Mouse (Mus musculus) adrenal gland, postnatal 14 days (tissue): ENCODE results near the gene Alg5. TPM values are rescaled to one million over a fixed set of nuclear protein-coding genes. Genes with fewer than 3 reads are reported as not detected.
"Not testable (repeated sequence)": the region's sequence is repeated elsewhere in the genome, so short reads cannot be mapped to it uniquely, and the experiment has no call there.

ENCODE experiments used
- DNase-seq: peaks from one replicate; pipeline ENCODE4 v3.0.0; 2021; ENCODE audit warnings: mixed read lengths
- total RNA-seq: library from RNA; stranded (reverse); gene quantifications from 2 replicates; pipeline ENCODE4 v1.2.3, GENCODE M21; 2021

Gene Alg5
- total RNA-seq, 1 experiment from 2014 or later, result 34.0 TPM

GRCm38 (mm10) chr3:54736101-54736927, 975 bp downstream of the Alg5 start:
- DNase-seq, result peak; percentile 35

- no peak for DNase-seq
Observed at GRCm38 (mm10) chr3:54737317-54737716, 2.0 kb downstream of the Alg5 start.

- no peak for DNase-seq
Observed at GRCm38 (mm10) chr3:54741965-54742364, 6.6 kb downstream of the Alg5 start.

DNA sequence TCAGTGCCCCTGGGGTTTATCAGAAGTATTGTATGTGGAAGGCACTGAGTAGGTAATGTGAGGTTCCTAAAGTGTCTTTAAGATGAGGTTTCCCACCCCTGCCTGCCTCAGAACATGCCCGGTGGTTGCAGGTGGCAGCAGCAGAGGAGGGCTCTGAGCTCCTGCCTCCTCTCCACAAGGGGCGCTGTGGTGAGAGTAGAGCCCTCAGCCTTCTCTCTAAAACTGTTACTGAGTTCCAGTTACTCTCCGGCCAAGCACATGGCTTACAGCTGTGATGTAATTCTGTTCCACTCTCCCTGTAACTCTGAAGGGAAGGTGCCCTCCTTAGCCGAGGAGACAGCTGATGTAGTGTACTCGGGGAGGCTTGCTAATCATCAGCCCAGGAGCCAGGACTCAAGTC, 10.5 kb downstream of the Alg5 start:
- peak; percentile 68 for DNase-seq

GRCm38 (mm10) chr3:54753411-54753810, 18.1 kb downstream of the Alg5 start:
- no peak for DNase-seq

DNA sequence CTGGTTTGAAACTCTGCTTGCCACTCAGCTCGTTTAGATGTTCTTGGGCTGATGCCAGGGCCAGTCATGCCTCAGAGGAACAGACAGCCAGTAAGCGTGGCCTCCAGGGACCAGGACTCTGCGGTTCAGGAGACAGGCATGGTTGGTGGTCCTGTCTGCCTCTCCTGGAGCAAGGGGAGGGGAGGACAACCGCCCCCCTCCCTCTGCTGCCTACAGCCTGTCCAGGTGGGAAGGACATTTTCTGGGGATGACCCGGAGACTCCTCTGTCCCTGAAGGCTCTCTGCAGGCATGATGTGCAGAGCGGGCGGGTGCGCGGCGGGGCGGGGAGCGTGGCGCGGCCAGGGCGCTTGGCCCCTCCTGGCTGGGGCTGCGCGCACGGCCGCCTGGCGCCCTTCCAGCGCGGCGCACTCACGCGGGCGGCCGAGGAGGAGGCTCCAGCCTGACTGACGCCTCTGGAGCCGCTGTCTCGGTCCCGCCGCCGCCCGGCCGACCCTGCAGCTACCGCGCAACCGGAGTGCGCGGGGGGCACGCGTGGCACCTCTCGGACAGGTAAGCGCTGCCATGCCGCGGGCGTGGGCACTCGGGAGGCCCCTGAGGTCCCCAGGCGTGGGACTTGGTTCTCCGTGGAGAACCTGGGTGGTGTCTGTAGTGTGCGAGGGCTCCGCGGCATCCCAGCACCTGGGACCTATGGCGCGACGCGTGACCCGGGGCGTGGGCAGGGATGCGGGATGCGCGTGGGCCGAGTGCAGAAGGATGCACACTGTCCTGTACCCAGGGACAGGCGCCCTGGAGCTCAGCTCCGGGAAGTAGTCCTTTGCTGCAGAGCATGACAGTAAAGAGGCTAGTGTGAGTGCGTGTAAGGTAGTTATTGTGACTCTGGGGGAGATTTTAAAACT, 20.1 kb downstream of the Alg5 start, which contains the start of gene Smad9:
TSS of gene Smad9 (plus strand) at position 438 of the 897 bp plus-strand sequence.
- peak; percentile 90 for DNase-seq

GRCm38 (mm10) chr3:54756058-54756457, 20.7 kb downstream of the Alg5 start:
- peak; percentile 77 for DNase-seq

DNA sequence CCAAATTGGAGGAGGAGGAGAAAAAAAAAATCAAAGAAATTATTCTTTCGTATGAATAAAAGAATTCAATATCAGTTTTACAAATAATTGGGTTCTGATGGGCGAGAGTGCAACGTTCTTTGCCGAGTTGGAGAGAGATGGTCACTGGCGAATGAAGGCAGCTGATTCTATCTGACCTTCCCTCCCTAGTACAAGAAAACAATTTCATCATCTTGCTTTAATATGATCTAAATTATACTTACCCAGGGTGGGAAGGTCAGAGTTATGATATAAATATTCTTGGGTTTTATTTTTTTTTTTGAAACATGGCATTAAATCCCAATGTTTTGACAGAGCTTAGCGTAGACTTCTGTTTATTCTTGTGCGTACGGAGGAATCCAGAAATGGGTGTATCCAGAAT, 22.1 kb downstream of the Alg5 start:
- no peak for DNase-seq

DNA sequence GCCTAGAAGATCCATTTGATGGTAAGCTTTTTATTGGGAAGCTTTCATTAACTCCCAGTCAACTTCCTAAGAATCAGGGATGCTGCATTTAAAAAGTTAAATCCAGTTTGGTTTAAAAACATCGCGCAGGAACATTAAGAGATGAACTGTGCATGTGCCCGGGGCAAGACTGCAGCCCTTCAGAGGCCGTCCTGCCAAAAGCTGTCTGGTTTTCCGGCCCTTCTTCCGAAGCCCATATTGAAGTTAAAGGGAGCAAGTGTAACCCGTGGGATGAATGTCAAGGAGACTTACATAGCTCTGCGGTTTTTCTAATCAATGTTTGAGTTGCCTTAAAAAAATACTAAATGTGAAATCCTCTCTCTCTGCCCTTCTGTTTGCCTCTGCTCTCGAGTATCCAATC, 23.9 kb downstream of the Alg5 start:
- no peak for DNase-seq

GRCm38 (mm10) chr3:54760321-54761115, 25.2 kb downstream of the Alg5 start:
- peak; percentile 19 for DNase-seq

- no peak for DNase-seq
Observed at GRCm38 (mm10) chr3:54761258-54761657, 25.9 kb downstream of the Alg5 start.

DNA sequence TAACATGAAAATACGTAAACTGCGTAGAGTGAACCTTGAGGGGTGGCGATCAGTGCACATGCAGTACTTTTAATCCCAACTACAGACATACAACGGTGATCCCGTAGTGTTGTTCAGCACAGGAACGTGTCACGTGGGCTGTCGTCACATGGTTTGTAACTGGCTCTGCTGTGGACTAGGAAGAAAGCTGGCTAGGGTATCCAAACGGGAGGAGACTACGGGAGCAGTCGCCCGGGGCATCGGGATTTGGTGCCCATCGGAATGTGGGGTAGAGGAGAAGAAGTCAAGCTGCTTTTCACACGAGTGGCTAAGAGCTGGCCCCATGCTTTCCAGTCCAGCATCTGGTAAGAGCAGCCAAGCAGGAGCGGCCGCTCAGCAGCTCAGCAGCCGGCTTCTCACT, 29.1 kb downstream of the Alg5 start:
- DNase-seq, result peak; percentile 22

DNA sequence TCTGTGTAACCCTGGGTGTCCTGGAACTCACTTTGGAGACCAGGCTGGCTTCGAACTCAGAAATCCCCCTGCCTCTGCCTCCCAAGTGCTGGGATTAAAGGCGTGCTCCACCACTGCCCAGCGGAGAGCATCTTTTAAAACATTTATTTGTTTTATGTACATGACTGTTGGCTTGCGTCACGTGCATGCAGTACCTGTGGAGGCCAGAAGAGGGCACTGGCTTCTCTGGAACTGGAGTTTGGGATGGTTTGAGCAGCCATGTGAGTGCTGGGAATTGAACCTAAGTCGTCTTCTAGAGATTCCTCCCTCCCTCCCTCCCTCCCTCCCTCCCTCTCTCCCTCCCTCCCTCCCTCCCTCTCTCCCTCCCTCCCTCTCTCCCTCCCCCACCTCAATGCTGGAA, 30.2 kb downstream of the Alg5 start:
- DNase-seq, result not testable (repeated sequence)

DNA sequence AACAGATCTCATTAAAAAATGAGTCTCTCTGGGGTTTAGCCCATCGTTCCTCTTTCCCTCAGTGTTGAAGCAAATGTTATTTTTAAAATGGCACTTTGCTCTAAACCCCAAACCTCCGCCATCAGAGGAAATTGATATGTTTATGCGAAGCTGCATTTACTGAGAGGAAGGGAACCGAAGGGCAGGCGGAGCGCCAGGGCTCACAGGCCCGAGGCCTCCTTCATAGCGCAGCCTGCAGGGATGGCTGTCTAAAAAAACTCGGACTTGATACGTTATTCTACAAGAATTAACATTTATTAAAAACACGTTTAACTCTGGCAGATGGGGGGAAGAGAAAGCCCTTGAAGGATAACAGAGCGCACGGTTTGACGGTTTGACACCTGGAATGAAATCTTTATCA, 30.7 kb downstream of the Alg5 start:
- no peak for DNase-seq

DNA sequence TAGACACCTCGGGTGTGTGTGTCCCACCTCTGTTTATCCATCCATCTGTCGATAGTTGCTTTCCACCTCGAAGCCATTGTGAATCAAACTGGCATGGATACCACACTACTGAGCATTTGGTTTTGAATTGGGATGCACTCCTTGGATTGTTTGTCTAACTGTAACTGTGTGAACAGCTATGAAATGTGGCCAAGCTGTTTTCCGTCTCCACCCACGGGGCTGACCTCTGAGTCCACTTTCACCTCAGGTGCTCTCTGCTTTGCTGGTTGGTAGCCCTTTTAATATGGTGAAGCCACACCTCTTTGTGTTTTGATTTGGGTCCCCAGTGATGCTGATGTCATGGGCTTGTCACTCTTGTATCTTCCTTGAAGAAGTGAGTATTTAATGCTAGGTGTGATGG, 31.5 kb downstream of the Alg5 start:
- no peak for DNase-seq

GRCm38 (mm10) chr3:54768592-54768991, 33.3 kb downstream of the Alg5 start:
- DNase-seq, result no peak

DNA sequence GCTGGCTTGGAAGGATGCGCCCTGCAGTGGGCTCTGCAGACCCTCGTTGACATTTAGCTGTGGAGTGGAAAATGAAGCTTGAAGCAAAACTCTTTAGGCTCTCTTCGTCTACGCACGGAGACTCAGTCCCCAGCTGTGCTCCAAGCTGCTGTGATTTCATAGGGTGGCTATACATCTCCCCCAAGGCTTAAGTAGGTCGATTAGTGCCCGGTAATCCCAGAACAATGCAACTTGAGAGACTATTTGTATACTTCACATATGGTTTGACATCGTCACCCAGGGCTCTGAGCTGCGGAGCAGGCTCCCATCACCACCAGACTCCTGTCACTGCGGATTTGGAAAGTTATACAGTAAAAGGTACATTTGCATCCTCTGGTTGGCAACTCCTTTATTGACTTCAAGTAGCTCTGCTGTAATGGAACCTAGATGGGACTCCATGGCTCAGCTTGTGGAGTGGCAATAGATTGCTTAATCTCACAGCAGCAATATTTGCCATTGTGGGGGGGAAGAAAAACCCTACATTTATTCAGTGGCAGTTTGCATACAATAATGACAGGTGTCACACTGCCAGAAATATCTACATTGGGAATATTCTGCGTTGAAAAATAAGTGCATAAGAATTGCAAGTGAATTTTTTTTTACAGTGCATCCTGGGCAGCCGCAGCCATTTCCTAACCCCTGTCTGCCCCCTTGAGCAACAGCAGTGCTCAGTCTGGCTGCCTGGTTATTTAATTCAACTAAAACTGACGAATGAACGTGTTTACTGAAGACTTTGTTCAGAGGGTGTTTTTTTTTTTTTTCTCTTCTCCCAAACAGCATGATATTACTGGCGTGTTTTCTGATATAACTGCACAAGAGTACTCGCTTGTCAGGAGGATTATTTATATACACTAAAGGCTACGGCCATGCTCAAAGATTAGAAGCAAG, 34.3 kb downstream of the Alg5 start:
- DNase-seq, result no peak

DNA sequence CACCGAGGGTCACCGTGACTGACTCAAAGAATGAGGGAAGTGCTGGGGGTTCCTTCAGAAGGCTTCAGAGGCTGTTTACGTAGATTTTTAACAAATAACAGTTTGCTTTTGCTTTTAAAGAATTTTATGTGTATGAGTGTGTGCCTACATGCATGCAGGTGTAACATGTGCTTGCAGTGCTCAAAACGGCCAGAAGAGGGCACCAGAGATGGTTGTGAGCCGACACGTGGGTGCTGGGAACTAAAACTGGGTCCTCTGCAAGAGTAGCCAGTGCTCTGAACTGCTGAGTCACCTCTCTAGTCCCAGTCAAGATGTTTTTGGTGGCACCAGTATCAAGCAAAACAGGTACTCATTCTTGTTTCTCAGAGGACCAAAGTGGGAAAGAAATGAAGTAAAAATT, 38.3 kb downstream of the Alg5 start:
- DNase-seq, result no peak

- no peak for DNase-seq
Observed at GRCm38 (mm10) chr3:54775989-54776631, 40.8 kb downstream of the Alg5 start.

- no peak for DNase-seq
Observed at GRCm38 (mm10) chr3:54790601-54791000, 55.3 kb downstream of the Alg5 start.
